Mouse (Mus musculus) cortical plate, adult 2 months (tissue): ENCODE data around the gene Ankib1.

Source experiments
- CTCF ChIP-seq: fragments of 200-500 bp; IDR thresholded peaks from 2 replicates; pipeline ENCODE4 v1.5.1; 2011; ENCODE audit warnings: mild to moderate bottlenecking, control low read depth, low read length; ENCODE audit not compliant: insufficient read depth; ENCODE audit errors: extremely low read depth
- POLR2A ChIP-seq: fragments of 200-500 bp; IDR thresholded peaks from 2 replicates; pipeline ENCODE4 v1.6.1; 2011; ENCODE audit warnings: mild to moderate bottlenecking, low read length, control low read depth; ENCODE audit not compliant: insufficient read depth; ENCODE audit errors: extremely low read depth

DNA sequence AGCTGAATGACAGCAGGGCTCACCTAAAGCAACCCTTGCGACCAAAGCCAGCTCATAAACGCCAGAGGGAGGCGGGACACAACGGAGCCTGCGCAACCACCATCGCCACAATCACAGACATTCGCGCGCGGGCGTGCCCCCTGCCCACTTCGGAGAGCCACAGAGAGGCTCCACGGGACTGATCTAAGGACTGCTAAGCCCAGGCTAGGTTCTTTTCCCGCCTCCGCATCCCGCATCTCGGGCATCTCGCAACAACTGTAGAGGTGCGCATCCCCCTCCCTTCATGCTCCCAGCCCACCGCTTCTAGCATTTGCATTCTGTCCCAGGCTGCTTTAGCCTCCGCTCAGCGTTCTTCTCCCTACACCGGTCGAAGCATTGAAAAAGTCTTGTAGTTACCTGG, 42.3 kb upstream of the Ankib1 start, which contains the start of gene Lrrd1:
- TF ChIP-seq CTCF (no peak), POLR2A (no peak)
